Mouse (Mus musculus) limb, embryonic 10.5 days (tissue): ENCODE measurements at regions not wholly inside any gene's neighbourhood (a gene's known extent, or its start where the extent isn't known, plus 50 kb on each side); places are given as distances from the start of the nearest gene placed in this dataset.

Experiments
- DNase-seq: peaks from one replicate; pipeline ENCODE4 v3.0.0-alpha.2; 2017; ENCODE audit warnings: low spot score
- H3K27ac ChIP-seq: fragments of 300-500 bp; sonication (generic); 2 replicates; pipeline ENCODE4 v1.5.1; 2016; ENCODE audit warnings: mild to moderate bottlenecking
- H3K27me3 ChIP-seq: fragments of 300-500 bp; sonication (generic); 2 replicates; pipeline ENCODE4 v1.6.1; 2016; ENCODE audit warnings: low read depth, mild to moderate bottlenecking; ENCODE audit not compliant: poor library complexity, severe bottlenecking
- H3K36me3 ChIP-seq: fragments of 300-500 bp; sonication (generic); 2 replicates; pipeline ENCODE4 v1.6.1; 2016; ENCODE audit warnings: mild to moderate bottlenecking, moderate library complexity
- H3K4me1 ChIP-seq: fragments of 300-500 bp; sonication (generic); 2 replicates; pipeline ENCODE4 v1.6.1; 2016
- H3K4me3 ChIP-seq: fragments of 300-500 bp; sonication (generic); 2 replicates; pipeline ENCODE4 v1.5.1; 2016; ENCODE audit warnings: mild to moderate bottlenecking, moderate library complexity
- H3K9me3 ChIP-seq: fragments of 300-500 bp; sonication (generic); replicated peaks from 2 replicates; pipeline ENCODE4 v1.6.1; 2016; ENCODE audit warnings: mild to moderate bottlenecking
- WGBS: fragments of 180-500 bp; shearing (Covaris S2); methylation state at CpG from one replicate; pipeline ENCODE4 v1.1.7; 2016; 5-methylcytosine and 5-hydroxymethylcytosine counted together

DNA sequence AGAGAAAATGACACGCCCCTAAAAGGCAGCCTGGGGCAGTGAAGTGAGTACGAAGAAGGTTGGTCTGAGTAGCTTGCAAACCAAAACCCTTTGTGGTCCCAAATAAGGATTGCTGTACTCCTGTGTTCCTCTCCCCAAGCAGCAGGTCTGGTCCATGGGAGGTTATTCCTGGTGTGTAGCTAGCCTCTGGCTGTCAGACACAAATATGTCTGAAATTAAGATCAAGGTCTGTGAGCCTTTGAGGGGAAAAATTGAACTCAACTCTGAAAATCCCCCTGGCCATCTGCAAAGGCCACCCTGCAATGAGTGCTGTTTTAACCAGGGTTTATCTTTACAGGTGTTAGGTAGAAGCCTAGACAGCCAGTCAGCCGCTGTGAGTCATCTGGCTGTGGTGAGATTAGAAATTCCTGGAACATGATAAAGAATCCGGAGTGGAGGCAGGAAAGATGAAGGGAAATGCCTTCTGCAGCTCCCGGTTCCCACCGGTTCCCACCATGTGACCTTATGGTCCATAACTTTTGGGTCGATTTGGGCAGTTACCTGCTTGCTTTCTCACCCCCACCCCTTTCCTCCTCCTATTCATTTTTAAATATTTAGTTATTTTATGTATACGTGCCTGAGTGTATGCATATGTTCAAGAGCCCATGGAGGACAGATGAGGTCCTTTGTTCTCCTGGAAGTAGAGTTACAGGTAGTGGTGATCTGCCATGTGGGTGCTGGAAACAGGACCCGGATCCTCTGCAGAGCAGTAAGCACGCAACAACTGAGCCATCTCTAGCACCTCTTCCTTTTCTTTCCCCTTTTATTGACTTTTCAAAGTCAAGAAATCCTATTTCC, 155.6 kb upstream of the Dmrta1 start:
- Histone ChIP-seq H3K36me3 (no peaks in the 10 kb centered on the region), H3K4me3 (peak overlapping the region; percentile 52), H3K27me3 (peaks cover 70% of the 10 kb centered on the region), H3K27ac (no peak overlapping the region), H3K4me1 (0 out of 2 replicates have a peak, but pooled peaks cover 8% of the 10 kb centered on the region), H3K9me3 (no peaks in the 10 kb centered on the region)
- WGBS = 10% methylated on average over 10 of the region's 10 CpGs
- peak; percentile 34 for DNase-seq

DNA sequence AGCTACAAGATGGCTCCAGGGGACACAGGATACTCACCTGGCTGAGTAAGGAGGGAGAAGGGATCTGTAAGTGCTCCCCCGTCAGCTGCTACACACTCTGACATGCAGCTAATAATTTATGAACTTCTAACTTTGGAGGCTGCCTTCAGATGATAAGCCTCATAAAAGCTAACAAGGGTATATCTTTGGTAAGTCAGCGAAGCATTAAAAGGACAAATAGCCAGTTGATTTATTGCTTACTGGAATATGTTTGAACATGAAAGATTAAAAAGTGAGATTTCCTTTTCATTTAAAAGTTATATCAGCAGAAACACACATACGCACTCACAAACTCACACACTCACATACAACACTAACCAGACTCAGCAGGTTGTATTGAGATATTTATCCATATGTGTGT, 161.2 kb upstream of the Dmrta1 start:
- Histone ChIP-seq H3K36me3 (no peaks in the 10 kb centered on the region), H3K4me1 (peaks cover 8% of the 10 kb centered on the region), H3K4me3 (no peak overlapping the region), H3K27me3 (peaks cover 42% of the 10 kb centered on the region), H3K27ac (no peak overlapping the region), H3K9me3 (no peaks in the 10 kb centered on the region)
- no peak for DNase-seq
- WGBS = 72% methylated on average over 3 of the region's 3 CpGs

DNA sequence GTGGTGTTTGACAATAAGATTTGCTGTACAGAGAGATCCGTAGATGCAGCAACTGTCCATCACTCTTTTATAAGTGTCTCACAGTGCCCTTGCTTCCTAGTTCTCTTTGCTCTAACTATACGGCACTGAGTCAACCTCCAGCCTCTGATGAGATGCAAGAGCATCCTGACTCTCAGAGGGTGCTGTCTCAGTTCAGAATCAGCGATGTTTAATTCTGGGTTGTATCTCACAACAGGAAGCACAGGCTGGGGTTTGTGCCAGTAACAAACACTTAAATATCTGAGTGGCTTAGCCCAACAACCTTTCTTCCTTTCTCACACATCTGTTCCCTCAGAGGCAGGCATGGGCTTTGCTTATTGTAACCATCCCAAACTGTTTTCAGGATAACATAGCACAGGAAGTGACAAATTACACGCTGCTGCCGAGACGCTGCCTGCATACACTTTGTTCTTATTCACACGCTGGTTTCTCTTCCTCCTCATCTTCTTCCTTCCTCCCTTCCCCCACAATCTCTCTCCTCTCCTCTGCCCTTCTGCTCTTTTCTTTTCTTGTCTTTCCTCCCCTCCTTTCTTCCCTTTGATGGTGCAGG, 163.3 kb upstream of the Dmrta1 start:
- Histone ChIP-seq H3K27ac (no peak overlapping the region), H3K9me3 (no peaks in the 10 kb centered on the region), H3K4me1 (peaks cover 8% of the 10 kb centered on the region), H3K27me3 (peaks cover 25% of the 10 kb centered on the region), H3K4me3 (no peak overlapping the region), H3K36me3 (no peaks in the 10 kb centered on the region)
- WGBS = 28% methylated on average over 7 of the region's 7 CpGs
- no peak for DNase-seq

DNA sequence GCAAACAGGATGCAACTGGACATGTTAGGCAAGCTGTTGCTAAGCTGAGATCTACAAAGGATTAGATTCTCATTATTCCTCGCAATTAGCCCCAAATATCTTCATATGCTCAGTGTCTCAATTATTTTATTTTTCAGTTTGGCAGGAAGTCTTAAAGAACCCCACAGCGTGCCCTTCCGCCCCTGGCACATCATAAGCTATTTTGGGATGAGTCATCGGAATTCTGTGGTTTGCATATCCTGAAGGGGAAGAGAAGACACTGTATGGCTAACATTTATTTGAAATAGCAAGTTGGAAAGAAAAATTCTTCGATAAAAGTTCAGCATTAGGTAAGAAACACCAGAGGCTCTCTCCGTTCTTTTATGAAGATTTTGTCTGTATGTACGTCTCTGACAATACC, 164.3 kb upstream of the Dmrta1 start:
- Histone ChIP-seq H3K9me3 (no peaks in the 10 kb centered on the region), H3K4me3 (no peak overlapping the region), H3K27me3 (peaks cover 20% of the 10 kb centered on the region), H3K4me1 (peaks cover 8% of the 10 kb centered on the region), H3K36me3 (no peaks in the 10 kb centered on the region), H3K27ac (no peak overlapping the region)
- DNase-seq = no peak
- WGBS = 91% methylated on average over 7 of the region's 7 CpGs

DNA sequence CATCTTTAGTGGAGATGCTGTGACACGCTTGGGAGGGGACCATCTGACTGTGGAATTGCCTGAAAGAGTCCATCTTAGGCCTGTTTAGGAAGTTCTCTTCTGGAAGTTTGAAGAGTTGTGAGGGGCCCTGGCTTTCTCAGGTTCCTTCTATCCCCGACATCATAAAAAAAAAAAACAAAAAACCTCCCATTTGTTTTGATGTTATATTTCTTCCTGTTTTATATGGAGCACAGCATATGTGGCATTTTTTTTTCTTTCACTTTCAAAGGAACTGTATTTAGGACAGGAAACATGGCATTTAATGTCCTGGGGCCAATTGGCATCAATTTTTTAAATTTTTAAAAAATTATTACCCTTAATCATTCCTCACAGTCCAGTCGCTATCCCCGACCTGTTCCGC, 168.6 kb upstream of the Dmrta1 start:
- H3K27me3 ChIP-seq = peaks cover 19% of the 10 kb centered on the region; the same call in 1 of the 2 replicates
- peaks cover 12% of the 10 kb centered on the region for H3K4me1 ChIP-seq
- no peaks in the 10 kb centered on the region for H3K9me3 ChIP-seq
- no peak overlapping the region for H3K27ac ChIP-seq
- WGBS = 80% methylated on average over 5 of the region's 5 CpGs
- no peak for DNase-seq
- no peaks in the 10 kb centered on the region for H3K36me3 ChIP-seq
- H3K4me3 ChIP-seq = no peak overlapping the region

DNA sequence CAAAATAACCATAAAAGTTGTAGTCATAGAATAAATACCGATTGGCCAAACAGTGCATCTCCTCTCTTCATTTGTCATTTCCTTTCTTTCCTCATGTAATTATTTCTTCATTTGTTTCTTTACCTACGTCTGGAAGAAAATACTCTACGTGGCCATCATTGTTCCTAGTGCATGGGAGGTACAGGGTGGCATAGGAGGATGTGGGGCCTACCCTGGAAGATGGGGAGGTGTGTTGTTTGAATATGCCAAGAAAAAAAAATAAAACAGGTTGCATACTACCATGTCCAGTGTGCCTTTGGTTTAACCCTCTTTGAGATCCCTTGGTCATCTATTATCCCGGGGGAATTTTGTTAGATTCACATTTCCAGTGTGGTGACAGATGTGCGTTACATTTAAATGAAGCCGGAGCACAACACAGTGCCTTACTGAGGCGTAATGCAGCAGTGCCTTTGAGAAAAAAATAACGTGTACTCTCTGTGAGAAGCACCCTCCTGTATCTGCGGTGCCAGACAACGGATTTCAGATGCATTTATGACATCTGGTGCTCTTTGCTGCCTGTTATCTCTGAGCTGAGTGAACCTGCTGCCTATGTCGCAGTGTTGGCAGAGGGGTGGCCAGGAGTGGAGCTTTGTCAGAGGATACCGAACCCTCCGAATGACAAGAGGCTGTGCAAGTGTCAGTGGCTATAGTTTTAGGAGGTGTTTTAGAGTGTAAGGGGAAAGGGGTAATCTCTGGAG, 169.4 kb upstream of the Dmrta1 start:
- H3K27ac ChIP-seq = no peak overlapping the region
- H3K36me3 ChIP-seq = no peaks in the 10 kb centered on the region
- DNase-seq = no peak
- WGBS = 87% methylated on average over 13 of the region's 13 CpGs
- H3K9me3 ChIP-seq = no peaks in the 10 kb centered on the region
- H3K4me1 ChIP-seq = peaks cover 12% of the 10 kb centered on the region
- peaks cover 19% of the 10 kb centered on the region; the same call in 1 of the 2 replicates for H3K27me3 ChIP-seq
- no peak overlapping the region for H3K4me3 ChIP-seq

DNA sequence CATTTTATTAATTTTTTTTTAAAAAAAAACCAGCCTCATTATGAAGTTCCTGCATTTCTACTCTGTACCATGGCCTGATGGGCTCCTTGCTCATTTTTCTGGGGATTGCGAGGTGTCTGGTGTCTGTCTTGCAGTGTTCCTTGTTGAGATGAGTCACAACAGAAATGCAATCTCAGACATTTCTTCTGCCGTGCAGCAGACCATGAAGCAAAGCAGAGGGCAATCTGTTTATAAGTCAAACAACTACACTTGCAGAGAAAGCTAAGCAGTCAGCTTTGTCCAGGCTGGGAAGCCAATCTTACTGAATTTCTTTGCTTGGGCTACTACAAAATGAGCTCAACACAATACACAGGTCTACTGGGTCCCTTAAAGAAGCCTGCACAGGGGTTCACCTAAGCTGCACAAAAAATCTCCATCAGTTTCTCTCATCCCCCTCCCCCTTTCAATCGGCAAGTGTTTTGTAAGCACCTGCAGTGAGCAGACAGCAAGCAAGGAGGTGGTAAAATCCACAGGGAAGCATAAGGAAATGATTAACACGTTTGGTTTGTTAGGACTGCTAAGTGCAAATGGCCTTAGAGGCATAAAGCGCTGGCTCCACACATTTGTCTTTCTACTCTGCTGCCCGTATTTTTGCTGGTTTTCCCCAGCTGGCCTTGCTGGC, 171.0 kb upstream of the Dmrta1 start:
- Histone ChIP-seq H3K4me3 (no peak overlapping the region), H3K36me3 (no peaks in the 10 kb centered on the region), H3K9me3 (no peaks in the 10 kb centered on the region), H3K27me3 (peaks cover 19% of the 10 kb centered on the region; the same call in 1 of the 2 replicates), H3K4me1 (peaks cover 12% of the 10 kb centered on the region), H3K27ac (no peak overlapping the region)
- no peak for DNase-seq
- WGBS = 21% methylated on average over 6 of the region's 6 CpGs

DNA sequence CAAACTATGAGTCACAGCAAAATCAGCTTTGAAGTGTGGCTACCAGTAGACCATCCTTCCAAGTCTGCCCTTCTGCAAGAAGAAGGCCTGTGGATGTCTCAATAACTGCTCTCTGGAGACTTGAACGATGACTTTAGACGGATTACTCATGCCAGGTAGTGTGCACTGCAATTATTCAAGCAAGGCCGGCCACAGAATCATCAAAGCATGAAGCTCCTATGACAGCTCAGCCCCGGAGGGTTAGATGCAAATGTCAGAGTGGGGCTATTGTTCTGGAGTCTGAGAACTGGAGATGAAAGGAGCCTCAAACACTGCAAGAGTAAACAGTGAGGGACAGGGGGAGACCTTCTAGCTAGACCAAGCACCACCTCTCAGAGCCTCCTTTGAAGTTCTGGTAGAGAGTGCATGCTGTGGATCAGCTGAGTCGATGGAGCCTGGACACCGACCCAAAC, 173.8 kb upstream of the Dmrta1 start:
- Histone ChIP-seq H3K4me1 (peaks cover 12% of the 10 kb centered on the region), H3K27ac (no peak overlapping the region), H3K27me3 (peaks cover 14% of the 10 kb centered on the region; the same call in 1 of the 2 replicates), H3K36me3 (no peaks in the 10 kb centered on the region), H3K9me3 (no peaks in the 10 kb centered on the region), H3K4me3 (no peak overlapping the region)
- no peak for DNase-seq
- WGBS = 19% methylated on average over 6 of the region's 6 CpGs

DNA sequence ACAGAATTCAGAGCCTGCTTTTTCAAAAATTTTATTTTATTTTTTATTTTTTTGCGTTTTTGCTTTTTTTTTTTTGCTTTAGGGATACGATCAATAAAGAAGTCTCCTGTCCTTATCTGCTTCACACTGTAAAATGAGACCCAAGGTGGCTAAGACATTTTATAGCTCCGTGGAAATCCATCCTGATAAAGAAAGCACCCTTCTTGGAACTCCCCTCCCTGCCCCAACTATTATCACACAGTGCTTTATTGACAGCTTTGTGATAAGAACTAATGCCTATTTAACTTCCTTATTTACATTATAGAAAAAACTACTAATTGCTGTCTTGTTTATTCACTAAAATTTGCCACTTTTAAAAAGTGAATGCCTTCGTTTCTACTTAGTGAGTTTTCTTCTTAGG, 179.0 kb upstream of the Dmrta1 start:
- WGBS = 66% methylated on average over 4 of the region's 4 CpGs
- Histone ChIP-seq H3K9me3 (no peaks in the 10 kb centered on the region), H3K4me3 (no peak overlapping the region), H3K36me3 (no peaks in the 10 kb centered on the region), H3K27ac (no peak overlapping the region), H3K27me3 (no peaks in the 10 kb centered on the region), H3K4me1 (no peaks in the 10 kb centered on the region)
- DNase-seq = no peak

DNA sequence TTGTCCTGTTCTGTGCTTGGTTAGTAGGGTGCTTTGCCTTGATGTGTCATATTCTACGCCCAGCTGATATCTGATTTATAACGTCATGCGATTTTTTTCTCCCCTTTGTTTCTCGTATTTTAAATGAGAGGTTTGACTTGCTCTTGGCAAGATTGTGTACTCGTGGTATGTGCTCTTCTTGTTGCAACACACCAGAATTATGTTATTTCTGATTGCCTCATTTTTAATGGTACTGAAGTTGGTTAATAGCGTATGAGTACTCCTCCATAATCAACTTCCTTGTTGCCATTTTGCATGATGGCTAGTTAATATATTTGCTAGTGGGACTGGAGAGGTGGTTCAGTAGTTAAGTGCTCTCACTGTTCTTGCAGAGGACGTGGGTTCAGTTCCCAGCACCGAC, 180.1 kb upstream of the Cdkn2b start:
- DNase-seq = no peak
- 88% methylated on average over 8 of the region's 8 CpGs for WGBS
- Histone ChIP-seq H3K27ac (no peak overlapping the region), H3K4me1 (peaks cover 1% of the 10 kb centered on the region; the same call in 1 of the 2 replicates), H3K36me3 (no peaks in the 10 kb centered on the region), H3K4me3 (no peak overlapping the region), H3K27me3 (no peaks in the 10 kb centered on the region), H3K9me3 (no peaks in the 10 kb centered on the region)

DNA sequence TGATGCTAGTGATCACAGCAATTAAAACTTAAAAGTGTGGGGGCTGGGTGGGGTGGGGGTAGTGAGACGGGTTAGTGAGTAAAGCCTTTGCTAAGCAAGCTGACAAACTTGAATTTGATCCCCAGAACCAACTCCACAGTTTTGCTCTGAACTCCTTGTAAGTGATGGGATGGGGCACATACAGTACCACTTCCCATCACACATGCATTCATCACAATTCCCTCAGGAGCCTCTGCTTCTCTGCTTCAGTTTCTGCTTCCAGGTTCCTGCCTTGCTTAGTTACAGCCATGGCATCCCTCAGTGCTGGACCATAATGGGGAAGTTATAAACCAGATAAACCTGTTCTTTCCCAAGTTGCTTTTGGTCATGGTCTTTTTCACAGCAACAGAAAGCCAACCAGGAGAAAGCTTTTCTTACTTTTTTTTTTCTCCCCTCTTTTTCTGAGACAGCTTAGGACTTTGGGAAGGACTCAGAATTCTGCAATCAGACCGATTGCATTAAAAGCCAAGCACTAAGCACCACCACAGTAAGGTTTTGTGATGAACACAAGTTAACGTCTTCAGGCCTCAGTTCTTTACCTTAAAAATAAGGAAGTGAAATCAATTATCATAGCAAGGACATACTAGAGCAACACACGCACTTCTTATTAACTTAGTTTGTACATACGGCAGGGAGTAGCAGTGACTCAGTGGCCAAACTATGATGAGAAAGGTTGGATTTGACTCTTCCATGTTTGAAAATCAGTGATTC, 176.8 kb upstream of the Cdkn2b start:
- no peak for DNase-seq
- Histone ChIP-seq H3K27ac (no peak overlapping the region), H3K9me3 (no peaks in the 10 kb centered on the region), H3K4me3 (no peak overlapping the region), H3K4me1 (peaks cover 3% of the 10 kb centered on the region; the same call in 1 of the 2 replicates), H3K36me3 (no peaks in the 10 kb centered on the region), H3K27me3 (no peaks in the 10 kb centered on the region)
- WGBS = 90% methylated on average over 5 of the region's 5 CpGs

DNA sequence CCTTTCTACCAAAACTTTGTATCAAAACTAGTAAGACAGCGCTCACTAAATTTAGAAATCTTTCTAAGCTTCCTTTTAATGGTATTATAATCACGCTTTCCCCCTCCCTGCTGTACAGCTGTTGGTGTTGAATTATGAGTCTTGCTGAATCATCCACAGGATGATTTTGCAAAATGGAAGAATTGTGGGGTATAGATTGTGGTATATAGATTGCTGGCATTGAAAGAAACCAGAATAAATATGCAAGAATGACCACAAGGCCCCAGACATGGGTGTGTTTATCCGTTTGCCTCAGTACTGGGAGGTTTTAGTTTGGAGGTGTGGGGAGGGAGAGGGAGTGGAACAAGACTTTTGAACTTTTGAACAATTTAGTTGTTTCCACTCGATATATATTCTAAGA, 176.1 kb upstream of the Cdkn2b start:
- WGBS = 88% methylated on average over 4 of the region's 4 CpGs
- Histone ChIP-seq H3K36me3 (no peaks in the 10 kb centered on the region), H3K4me3 (no peak overlapping the region), H3K9me3 (no peaks in the 10 kb centered on the region), H3K27ac (no peak overlapping the region), H3K27me3 (no peaks in the 10 kb centered on the region), H3K4me1 (peaks cover 3% of the 10 kb centered on the region; the same call in 1 of the 2 replicates)
- DNase-seq = no peak
